Mouse (Mus musculus): ENCODE data around the gene Rhd. TPM values are rescaled to one million over a fixed set of nuclear protein-coding genes. Genes with fewer than 3 reads are reported as not detected.
"Not testable (repeated sequence)": the region's sequence is repeated elsewhere in the genome, so short reads cannot be mapped to it uniquely, and the experiment has no call there.

Rhd gene
- 1.6 and 1.9 TPM in 2 replicates for polyA plus RNA-seq (2015; fragmentation: Nextera tagmentation; extraction: Ambion mirVana)

DNA sequence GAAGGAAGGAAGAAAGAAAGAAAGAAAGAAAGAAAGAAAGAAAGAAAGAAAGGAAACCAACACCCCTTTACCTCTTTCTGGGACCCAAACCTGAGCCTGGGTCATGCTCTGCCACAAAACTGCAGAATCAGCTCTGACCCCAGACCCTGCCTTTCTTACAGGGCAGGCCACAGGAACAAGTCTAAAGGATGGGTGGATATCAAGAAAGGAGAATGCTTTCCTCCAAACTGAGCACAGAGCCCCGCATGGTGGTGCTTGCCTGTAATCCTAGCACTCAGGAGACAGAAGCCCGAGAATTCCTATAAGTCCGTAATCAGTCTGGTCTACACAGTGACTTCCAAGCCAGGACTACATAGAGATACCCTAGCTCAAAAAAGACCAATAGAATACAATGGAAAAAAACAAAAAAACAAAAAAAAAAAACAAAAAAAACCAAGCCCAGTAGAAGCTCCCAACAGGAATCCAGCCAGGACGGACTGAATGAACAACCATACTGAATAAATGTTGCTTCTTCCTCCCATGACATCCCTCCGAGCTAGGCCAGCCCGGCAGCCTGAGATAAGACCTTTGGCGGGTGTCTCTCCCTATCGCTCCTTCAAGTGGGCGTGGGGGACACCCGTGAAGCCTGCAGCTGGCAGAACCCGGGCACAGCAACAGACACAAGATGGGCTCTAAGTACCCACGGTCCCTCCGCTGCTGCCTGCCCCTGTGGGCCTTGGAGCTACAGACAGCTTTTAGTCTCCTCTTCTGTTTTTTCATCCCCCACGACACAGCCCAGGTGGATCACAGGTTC is at the start of gene Rhd:
Rhd (plus strand) TSS at position 600 of the 793 bp plus-strand sequence.
- Histone ChIP-seq H3K9ac (replicated peaks) (no peak within 1 kb of the TSS), H3K36me3 (no peaks in the 10 kb centered on the region), H3K4me1 (no peaks in the 10 kb centered on the region), H3K27me3 (replicated peaks) (peaks cover 16% of the 10 kb centered on the region), H3K27ac (replicated peaks) (no peak within 1 kb of the TSS), H3K9me3 (replicated peaks) (no peaks in the 10 kb centered on the region), H3K4me2 (no peak within 1 kb of the TSS), H3K4me3 (replicated peaks) (no peak within 1 kb of the TSS)
- no peak for ATAC-seq (ENCODE audit: low FRiP score)
- WGBS, result 79% methylated on average over 14 of the region's 14 CpGs

- H3K4me2 ChIP-seq, result no peak overlapping the region
- 0 out of 2 replicates have a peak, but pooled peaks cover 5% of the 10 kb centered on the region for H3K36me3 ChIP-seq
- no peak overlapping the region for H3K4me3 ChIP-seq (replicated peaks)
These were observed 46.6 kb upstream of the Rhd start for GRCm38 (mm10) chr4:134817706-134818105.

GRCm38 (mm10) chr4:134821061-134821460 is 43.3 kb upstream of the Rhd start:
- Histone ChIP-seq H3K36me3 (peaks cover 17% of the 10 kb centered on the region), H3K27ac (replicated peaks) (no peak overlapping the region), H3K27me3 (replicated peaks) (no peaks in the 10 kb centered on the region), H3K4me1 (peaks cover 14% of the 10 kb centered on the region), H3K4me2 (no peak overlapping the region), H3K9me3 (replicated peaks) (no peaks in the 10 kb centered on the region), H3K9ac (replicated peaks) (no peak overlapping the region), H3K4me3 (replicated peaks) (no peak overlapping the region)
- WGBS, result 88% methylated on average over 1 of the region's 1 CpGs
- ATAC-seq (ENCODE audit: low FRiP score), result no peak

More at GRCm38 (mm10) chr4:134817706-134818105, 46.6 kb upstream of the Rhd start:
- Histone ChIP-seq H3K9ac (replicated peaks) (no peak overlapping the region), H3K27ac (replicated peaks) (no peak overlapping the region), H3K27me3 (replicated peaks) (no peaks in the 10 kb centered on the region), H3K9me3 (replicated peaks) (no peaks in the 10 kb centered on the region), H3K4me1 (peaks cover 24% of the 10 kb centered on the region)
- 87% methylated on average over 4 of the region's 4 CpGs for WGBS
- ATAC-seq (ENCODE audit: low FRiP score), result no peak

DNA sequence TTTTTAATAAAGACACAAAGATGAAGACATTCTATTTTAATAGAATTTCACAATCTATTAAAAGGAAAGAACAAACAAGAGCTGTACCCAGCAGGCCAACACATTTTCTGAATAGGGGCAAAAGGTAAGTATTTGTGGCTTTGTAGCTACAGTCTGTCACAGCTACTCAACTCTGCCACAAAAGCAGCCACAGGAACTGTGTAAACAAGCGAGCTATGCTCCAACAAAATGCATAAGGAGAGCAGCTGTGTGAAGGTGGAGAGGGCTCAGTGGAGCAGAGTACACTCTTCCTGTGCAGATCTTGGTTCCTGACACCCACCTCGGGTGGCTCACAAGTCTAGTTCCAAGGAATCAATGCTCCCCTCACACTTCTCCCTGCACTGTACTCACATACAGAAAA is 40.8 kb upstream of the Rhd start:
- Histone ChIP-seq H3K4me1 (peaks cover 14% of the 10 kb centered on the region), H3K9ac (replicated peaks) (no peak overlapping the region), H3K27ac (replicated peaks) (no peak overlapping the region), H3K27me3 (replicated peaks) (no peaks in the 10 kb centered on the region), H3K4me3 (replicated peaks) (no peak overlapping the region), H3K9me3 (replicated peaks) (no peaks in the 10 kb centered on the region), H3K4me2 (no peak overlapping the region), H3K36me3 (peaks cover 27% of the 10 kb centered on the region)
- WGBS, result 62% methylated on average over 2 of the region's 2 CpGs
- no peak for ATAC-seq (ENCODE audit: low FRiP score)

DNA sequence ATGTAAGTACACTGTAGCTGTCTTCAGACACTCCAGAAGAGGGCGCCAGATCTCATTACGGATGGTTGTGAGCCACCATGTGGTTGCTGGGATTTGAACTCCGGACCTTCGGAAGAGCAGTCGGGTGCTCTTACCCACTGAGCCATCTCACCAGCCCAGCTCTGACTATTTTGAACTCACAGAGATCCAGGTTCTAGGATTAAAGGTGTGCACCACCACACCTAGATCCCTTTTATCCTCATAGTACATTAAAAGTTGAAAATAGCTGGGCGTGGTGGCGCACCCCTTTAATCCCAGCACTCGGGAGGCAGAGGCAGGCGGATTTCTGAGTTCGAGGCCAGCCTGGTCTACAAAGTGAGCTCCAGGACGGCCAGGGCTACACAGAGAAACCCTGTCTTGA is 38.5 kb upstream of the Rhd start:
- not testable (repeated sequence) for ATAC-seq (ENCODE audit: low FRiP score); H3K9ac ChIP-seq (replicated peaks); H3K27ac ChIP-seq (replicated peaks); H3K4me2 ChIP-seq; H3K9me3 ChIP-seq (replicated peaks); H3K27me3 ChIP-seq (replicated peaks); H3K4me3 ChIP-seq (replicated peaks)
- WGBS, result 93% methylated on average over 11 of the region's 11 CpGs
- Histone ChIP-seq H3K36me3 (peaks cover 36% of the 10 kb centered on the region), H3K4me1 (peaks cover 14% of the 10 kb centered on the region)

- Histone ChIP-seq H3K27ac (replicated peaks) (no peak overlapping the region), H3K27me3 (replicated peaks) (no peaks in the 10 kb centered on the region), H3K9me3 (replicated peaks) (no peaks in the 10 kb centered on the region), H3K36me3 (peaks cover 39% of the 10 kb centered on the region), H3K4me3 (replicated peaks) (no peak overlapping the region), H3K4me1 (peaks cover 13% of the 10 kb centered on the region), H3K4me2 (no peak overlapping the region), H3K9ac (replicated peaks) (no peak overlapping the region)
- no peak for ATAC-seq (ENCODE audit: low FRiP score)
These were observed 38.0 kb upstream of the Rhd start for GRCm38 (mm10) chr4:134826348-134826747.

DNA sequence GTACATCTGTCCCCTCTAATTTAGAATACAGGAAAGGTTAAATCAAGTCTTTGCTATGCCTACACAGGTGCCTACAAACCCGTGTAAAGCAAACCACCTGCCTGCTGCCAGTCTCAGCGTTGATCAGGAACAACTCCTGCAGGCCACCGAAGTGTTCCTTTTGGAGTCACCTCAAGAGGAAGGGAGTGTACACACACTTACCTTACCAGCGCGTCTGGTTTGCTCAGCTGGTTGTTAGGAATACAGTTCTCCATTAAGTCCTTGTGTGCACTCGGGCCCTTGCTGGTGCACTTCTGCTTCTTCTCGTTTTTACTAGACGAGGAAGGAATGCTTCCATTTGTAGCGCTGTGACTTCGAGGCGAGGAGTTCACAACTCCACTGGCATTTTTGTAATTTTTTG is 36.5 kb upstream of the Rhd start:
- H3K4me1 ChIP-seq, result peaks cover 4% of the 10 kb centered on the region; the same call in 1 of the 2 replicates
- H3K27me3 ChIP-seq (replicated peaks), result no peaks in the 10 kb centered on the region
- no peak overlapping the region for H3K4me3 ChIP-seq (replicated peaks)
- no peak overlapping the region for H3K9ac ChIP-seq (replicated peaks)
- WGBS, result 91% methylated on average over 11 of the region's 11 CpGs
- H3K36me3 ChIP-seq, result peaks cover 43% of the 10 kb centered on the region
- no peak overlapping the region for H3K4me2 ChIP-seq
- H3K27ac ChIP-seq (replicated peaks), result no peak overlapping the region
- H3K9me3 ChIP-seq (replicated peaks), result no peaks in the 10 kb centered on the region
- ATAC-seq (ENCODE audit: low FRiP score), result no peak

DNA sequence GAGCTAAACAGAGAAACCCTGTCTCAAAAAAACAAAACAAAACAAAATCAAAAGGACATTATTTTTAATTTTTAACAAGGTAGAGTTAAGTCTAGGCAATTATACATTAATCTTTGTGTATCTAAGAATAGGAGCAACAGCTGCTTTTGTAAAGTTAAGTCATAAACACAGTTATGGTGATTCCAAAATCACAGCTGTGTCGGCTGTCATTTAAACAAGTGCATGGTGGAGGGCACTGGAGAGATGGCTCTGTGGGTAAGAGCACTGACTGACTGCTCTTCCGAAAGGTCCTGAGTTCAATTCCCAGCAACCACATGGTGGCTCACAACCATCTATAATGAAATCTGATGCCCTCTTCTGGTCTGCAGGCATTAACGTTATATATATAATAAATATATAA is 32.4 kb upstream of the Rhd start:
- Histone ChIP-seq H3K4me2 (no peak overlapping the region), H3K27ac (replicated peaks) (no peak overlapping the region), H3K36me3 (peaks cover 36% of the 10 kb centered on the region), H3K4me1 (no peaks in the 10 kb centered on the region), H3K9me3 (replicated peaks) (no peaks in the 10 kb centered on the region), H3K9ac (replicated peaks) (no peak overlapping the region), H3K27me3 (replicated peaks) (no peaks in the 10 kb centered on the region), H3K4me3 (replicated peaks) (no peak overlapping the region)
- 83% methylated on average over 3 of the region's 3 CpGs for WGBS
- no peak for ATAC-seq (ENCODE audit: low FRiP score)

DNA sequence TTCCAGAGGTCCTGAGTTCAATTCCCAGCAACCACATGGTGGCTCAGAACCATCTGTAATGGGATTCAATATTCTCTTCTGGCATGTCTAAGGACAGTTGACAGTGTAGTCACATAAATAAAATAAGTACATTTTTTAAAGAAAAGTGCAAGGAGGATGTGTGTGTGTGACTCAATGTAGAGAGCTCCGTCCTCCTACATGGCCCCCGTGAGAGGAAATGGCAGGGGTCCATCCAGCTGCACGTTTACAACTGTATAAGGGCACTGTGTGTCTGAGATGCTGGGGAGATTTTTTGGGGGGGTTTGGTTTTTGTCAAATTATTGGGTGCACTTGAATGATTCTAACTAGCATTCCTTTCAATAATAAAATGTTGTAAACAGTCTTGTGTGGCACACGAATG is 28.9 kb upstream of the Rhd start:
- no peak for ATAC-seq (ENCODE audit: low FRiP score)
- peaks cover 21% of the 10 kb centered on the region for H3K36me3 ChIP-seq
- no peak overlapping the region for H3K9ac ChIP-seq (replicated peaks)
- peaks cover 10% of the 10 kb centered on the region for H3K4me1 ChIP-seq
- no peak overlapping the region for H3K4me3 ChIP-seq (replicated peaks)
- H3K4me2 ChIP-seq, result no peak overlapping the region
- H3K27ac ChIP-seq (replicated peaks), result no peak overlapping the region
- no peaks in the 10 kb centered on the region for H3K27me3 ChIP-seq (replicated peaks)
- no peaks in the 10 kb centered on the region for H3K9me3 ChIP-seq (replicated peaks)
- 77% methylated on average over 4 of the region's 4 CpGs for WGBS

- Histone ChIP-seq H3K4me1 (peaks cover 10% of the 10 kb centered on the region), H3K9me3 (replicated peaks) (no peaks in the 10 kb centered on the region), H3K4me2 (no peak overlapping the region), H3K4me3 (replicated peaks) (no peak overlapping the region), H3K9ac (replicated peaks) (no peak overlapping the region), H3K27me3 (replicated peaks) (no peaks in the 10 kb centered on the region), H3K36me3 (0 out of 2 replicates have a peak, but pooled peaks cover 8% of the 10 kb centered on the region), H3K27ac (replicated peaks) (no peak overlapping the region)
- no peak for ATAC-seq (ENCODE audit: low FRiP score)
- 74% methylated on average over 1 of the region's 1 CpGs for WGBS
These were observed 26.1 kb upstream of the Rhd start for GRCm38 (mm10) chr4:134838221-134838620.

DNA sequence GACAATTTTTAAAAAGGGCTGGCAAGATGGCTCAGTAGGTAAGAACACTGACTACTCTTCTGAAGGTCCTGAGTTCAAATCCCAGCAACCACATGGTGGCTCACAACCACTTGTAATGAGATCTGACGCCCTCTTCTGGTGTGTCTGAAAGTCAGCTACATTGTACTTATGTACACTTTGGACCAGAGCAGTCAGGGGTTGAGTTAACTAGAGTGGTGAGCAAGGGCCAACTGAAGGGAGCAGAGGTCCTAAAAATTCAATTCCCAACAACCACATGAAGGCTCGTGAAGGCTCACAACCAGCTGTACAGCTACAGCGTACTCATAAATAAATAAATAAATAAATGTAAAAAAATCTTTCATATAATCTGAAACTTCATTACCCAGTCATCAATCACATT is 25.6 kb upstream of the Rhd start:
- not testable (repeated sequence) for H3K4me2 ChIP-seq; H3K27me3 ChIP-seq (replicated peaks); H3K27ac ChIP-seq (replicated peaks); H3K4me1 ChIP-seq; ATAC-seq (ENCODE audit: low FRiP score); H3K9me3 ChIP-seq (replicated peaks); H3K4me3 ChIP-seq (replicated peaks); H3K36me3 ChIP-seq; H3K9ac ChIP-seq (replicated peaks)
- WGBS, result 91% methylated on average over 3 of the region's 3 CpGs

DNA sequence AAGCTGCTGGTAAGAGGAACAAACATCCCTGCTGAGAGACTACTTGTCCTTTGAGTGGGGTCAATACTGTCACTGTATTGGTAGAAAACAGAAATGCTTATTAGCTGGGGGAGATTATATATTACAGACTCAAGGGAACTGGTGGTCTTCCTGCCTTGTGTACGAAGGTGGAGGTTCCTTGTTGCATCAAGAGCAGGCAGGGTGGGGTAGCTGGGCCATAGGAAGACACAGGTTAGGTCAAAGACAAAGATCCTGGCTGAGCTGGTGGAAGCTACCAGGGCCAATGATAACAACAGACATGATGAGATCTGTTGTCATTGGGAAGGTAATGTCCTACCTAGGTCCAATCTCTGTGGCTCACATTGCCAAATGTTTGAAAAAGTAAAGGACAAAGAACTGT is 24.1 kb upstream of the Rhd start:
- H3K4me3 ChIP-seq (replicated peaks), result no peak overlapping the region
- WGBS, result 84% methylated on average over 1 of the region's 1 CpGs
- no peak overlapping the region for H3K4me2 ChIP-seq
- H3K9ac ChIP-seq (replicated peaks), result no peak overlapping the region
- H3K36me3 ChIP-seq, result 0 out of 2 replicates have a peak, but pooled peaks cover 3% of the 10 kb centered on the region
- ATAC-seq (ENCODE audit: low FRiP score), result no peak
- no peak overlapping the region for H3K27ac ChIP-seq (replicated peaks)
- peaks cover 11% of the 10 kb centered on the region for H3K4me1 ChIP-seq
- H3K9me3 ChIP-seq (replicated peaks), result no peaks in the 10 kb centered on the region
- H3K27me3 ChIP-seq (replicated peaks), result no peaks in the 10 kb centered on the region

Measured in neural tube, embryonic 15.5 days (tissue).